Mouse (Mus musculus): ENCODE data around the gene Cxcl9.
"Not testable (repeated sequence)": the region's sequence is repeated elsewhere in the genome, so short reads cannot be mapped to it uniquely, and the experiment has no call there.

Cxcl9 gene

GRCm38 (mm10) chr5:92327929-92328328 is at the start of gene Cxcl9:
Gene Cxcl9, minus strand, starts transcription at chr5:92328079.
- DNase-seq: no peak

- no peak for DNase-seq
Observed at GRCm38 (mm10) chr5:92376795-92377405, 49.0 kb upstream of the Cxcl9 start.

GRCm38 (mm10) chr5:92375368-92375767 is 47.5 kb upstream of the Cxcl9 start:
- peak; percentile 43 to 66 for DNase-seq

- DNase-seq: peak; percentile 66 to 79
Observed at GRCm38 (mm10) chr5:92374721-92375142, 46.9 kb upstream of the Cxcl9 start.

GRCm38 (mm10) chr5:92372605-92373004 is 44.7 kb upstream of the Cxcl9 start:
- no peak for DNase-seq

GRCm38 (mm10) chr5:92371361-92371976 is 43.6 kb upstream of the Cxcl9 start:
- no peak for DNase-seq

- DNase-seq: no peak
Observed at GRCm38 (mm10) chr5:92370891-92371290, 43.0 kb upstream of the Cxcl9 start.

GRCm38 (mm10) chr5:92370392-92370791 is 42.5 kb upstream of the Cxcl9 start:
- no peak for DNase-seq

- DNase-seq: peak; percentile 49 to 73
Observed at GRCm38 (mm10) chr5:92369151-92369994, 41.5 kb upstream of the Cxcl9 start.

- DNase-seq: no peak
Observed at GRCm38 (mm10) chr5:92368392-92368791, 40.5 kb upstream of the Cxcl9 start.

GRCm38 (mm10) chr5:92366565-92366964 is 38.7 kb upstream of the Cxcl9 start:
- no peak for DNase-seq

- peak; percentile 43 to 70 for DNase-seq
Observed at GRCm38 (mm10) chr5:92365146-92365705, 37.3 kb upstream of the Cxcl9 start.

- DNase-seq: no peak
Observed at GRCm38 (mm10) chr5:92364011-92364410, 36.1 kb upstream of the Cxcl9 start.

- DNase-seq: no peak
Observed at GRCm38 (mm10) chr5:92363179-92363578, 35.3 kb upstream of the Cxcl9 start.

- no peak for DNase-seq
Observed at GRCm38 (mm10) chr5:92358767-92359455, 31.0 kb upstream of the Cxcl9 start.

GRCm38 (mm10) chr5:92358033-92358432 is 30.2 kb upstream of the Cxcl9 start:
- no peak for DNase-seq

GRCm38 (mm10) chr5:92353517-92353916 is 25.6 kb upstream of the Cxcl9 start:
- peak; percentile 60 to 71 for DNase-seq

- DNase-seq: not testable (repeated sequence)
Observed at GRCm38 (mm10) chr5:92352716-92353115, 24.8 kb upstream of the Cxcl9 start.

- DNase-seq: no peak
Observed at GRCm38 (mm10) chr5:92349731-92350130, 21.9 kb upstream of the Cxcl9 start.

- DNase-seq: peak; percentile 80 to 87
Observed at GRCm38 (mm10) chr5:92348794-92349413, 21.0 kb upstream of the Cxcl9 start, which contains the start of gene Cxcl10. Gene Cxcl10, minus strand, starts transcription at chr5:92348889.

- no peak for DNase-seq
Observed at GRCm38 (mm10) chr5:92345006-92345405, 17.1 kb upstream of the Cxcl9 start.

GRCm38 (mm10) chr5:92340606-92341005 is 12.7 kb upstream of the Cxcl9 start:
- no peak for DNase-seq

Measured in kidney, postnatal 25 days (tissue).